Mouse (Mus musculus) cerebellum, postnatal 36 days (tissue): Measurements from ENCODE around the gene Kif1c.
"Not testable (repeated sequence)": the region's sequence is repeated elsewhere in the genome, so short reads cannot be mapped to it uniquely, and the experiment has no call there.

Experiments used
- DNase-seq, 2 experiments: peaks; one replicate each; pipeline ENCODE4 v3.0.0; 2021 to 2022; ENCODE audit warnings: mixed read lengths in 2 of 2

Gene Kif1c

GRCm38 (mm10) chr11:70747876-70748545 is 47.7 kb downstream of the Kif1c start:
- DNase-seq = no peak

- no peak for DNase-seq
Measured at GRCm38 (mm10) chr11:70752337-70753017, 52.1 kb downstream of the Kif1c start.

GRCm38 (mm10) chr11:70753146-70753545 is 52.8 kb downstream of the Kif1c start:
- no peak for DNase-seq

- no peak for DNase-seq
Measured at GRCm38 (mm10) chr11:70754476-70754875, 54.1 kb downstream of the Kif1c start.

GRCm38 (mm10) chr11:70754958-70755357 is 54.6 kb downstream of the Kif1c start:
- DNase-seq = no peak

GRCm38 (mm10) chr11:70755645-70756044 is 55.3 kb downstream of the Kif1c start:
- peak; percentile 85 to 89 for DNase-seq

GRCm38 (mm10) chr11:70760446-70760845 is 60.1 kb downstream of the Kif1c start:
- DNase-seq = not testable (repeated sequence)

- no peak for DNase-seq
Measured at GRCm38 (mm10) chr11:70762641-70763040, 62.3 kb downstream of the Kif1c start.

GRCm38 (mm10) chr11:70763582-70763935 is 63.2 kb downstream of the Kif1c start:
- no peak for DNase-seq

GRCm38 (mm10) chr11:70763936-70764808 is 63.8 kb downstream of the Kif1c start, which contains the start of gene Zfp3:
TSS of gene Zfp3 (plus strand) at chr11:70764209.
- peak; percentile 79 to 85 for DNase-seq

GRCm38 (mm10) chr11:70765776-70766445 is 65.6 kb downstream of the Kif1c start:
- no peak for DNase-seq

- DNase-seq = no peak
Measured at GRCm38 (mm10) chr11:70770804-70771203, 70.5 kb downstream of the Kif1c start.

GRCm38 (mm10) chr11:70776830-70777571 is 76.7 kb downstream of the Kif1c start:
- DNase-seq = peak; percentile 65 to 70

GRCm38 (mm10) chr11:70777634-70778033 is 77.3 kb downstream of the Kif1c start:
- DNase-seq = no peak

- DNase-seq = not testable (repeated sequence)
Measured at GRCm38 (mm10) chr11:70778058-70778457, 77.7 kb downstream of the Kif1c start.
